Mouse (Mus musculus) urinary bladder, adult 18-20 months (tissue): Measurements from ENCODE around the gene Sned1.
"Not testable (repeated sequence)": the region's sequence is repeated elsewhere in the genome, so short reads cannot be mapped to it uniquely, and the experiment has no call there.

ENCODE experiments used
- DNase-seq, 2 experiments: peaks; one replicate each; pipeline ENCODE4 v3.0.0; 2022; ENCODE audit warnings: low spot score in 2 of 2, mixed read lengths in 2 of 2

The Sned1 gene

GRCm38 (mm10) chr1:93229221-93229620 is 6.4 kb upstream of the Sned1 start:
- no peak for DNase-seq

GRCm38 (mm10) chr1:93229626-93230025 is 6.0 kb upstream of the Sned1 start:
- DNase-seq: no peak

- DNase-seq: no peak
Observed at GRCm38 (mm10) chr1:93236545-93236924, 894 bp downstream of the Sned1 start.

GRCm38 (mm10) chr1:93237676-93238075 is 2.0 kb downstream of the Sned1 start:
- DNase-seq: no peak

GRCm38 (mm10) chr1:93238201-93238600 is 2.6 kb downstream of the Sned1 start:
- DNase-seq: no peak

- no peak for DNase-seq
Observed at GRCm38 (mm10) chr1:93245936-93246335, 10.3 kb downstream of the Sned1 start.

GRCm38 (mm10) chr1:93252586-93252985 is 16.9 kb downstream of the Sned1 start:
- DNase-seq: no peak

- no peak for DNase-seq
Observed at GRCm38 (mm10) chr1:93255761-93256160, 20.1 kb downstream of the Sned1 start.

GRCm38 (mm10) chr1:93257560-93257959 is 21.9 kb downstream of the Sned1 start:
- no peak for DNase-seq

- DNase-seq: no peak
Observed at GRCm38 (mm10) chr1:93267207-93267606, 31.6 kb downstream of the Sned1 start.

- DNase-seq: no peak
Observed at GRCm38 (mm10) chr1:93268246-93268645, 32.6 kb downstream of the Sned1 start.

GRCm38 (mm10) chr1:93270516-93271240 is 35.0 kb downstream of the Sned1 start:
- no peak for DNase-seq

GRCm38 (mm10) chr1:93271751-93272150 is 36.1 kb downstream of the Sned1 start:
- DNase-seq: no peak

- no peak for DNase-seq
Observed at GRCm38 (mm10) chr1:93272409-93272821, 36.8 kb downstream of the Sned1 start.

GRCm38 (mm10) chr1:93275561-93275960 is 39.9 kb downstream of the Sned1 start:
- DNase-seq: no peak

- DNase-seq: no peak
Observed at GRCm38 (mm10) chr1:93277041-93277440, 41.4 kb downstream of the Sned1 start.

- DNase-seq: no peak
Observed at GRCm38 (mm10) chr1:93289678-93290214, 54.1 kb downstream of the Sned1 start.

GRCm38 (mm10) chr1:93290956-93291355 is 55.3 kb downstream of the Sned1 start:
- no peak for DNase-seq

- no peak for DNase-seq
Observed at GRCm38 (mm10) chr1:93291591-93291990, 56.0 kb downstream of the Sned1 start.

GRCm38 (mm10) chr1:93292006-93292405 is 56.4 kb downstream of the Sned1 start:
- no peak for DNase-seq

GRCm38 (mm10) chr1:93294491-93294890 is 58.9 kb downstream of the Sned1 start:
- not testable (repeated sequence) for DNase-seq

GRCm38 (mm10) chr1:93299791-93300190 is 64.2 kb downstream of the Sned1 start:
- DNase-seq: no peak

- no peak for DNase-seq
Observed at GRCm38 (mm10) chr1:93300578-93300977, 64.9 kb downstream of the Sned1 start.
